Mouse (Mus musculus) limb, embryonic 14.5 days (tissue): ENCODE results near the gene 1700067P10Rik. TPM values are rescaled to one million over a fixed set of nuclear protein-coding genes. Genes with fewer than 3 reads are reported as not detected.

Experiments used
- ATAC-seq: fragments of 200-750 bp; cut with Nextera tagmentation; 2 replicates; pipeline ENCODE4 v1.8.0; 2017; ENCODE audit warnings: low read depth, moderate number of reproducible peaks, moderate TSS enrichment; ENCODE audit not compliant: low FRiP score
- DNase-seq: peaks from one replicate; pipeline ENCODE4 v3.0.0-alpha.2; 2015; ENCODE audit warnings: low spot score
- H3K27ac ChIP-seq: fragments of 300-500 bp; sonication (generic); replicated peaks from 2 replicates; pipeline ENCODE4 v1.5.1; 2014; ENCODE audit warnings: low read depth, mild to moderate bottlenecking, low read length, moderate library complexity, mixed read lengths
- H3K27me3 ChIP-seq: fragments of 300-500 bp; sonication (generic); 2 replicates; pipeline ENCODE4 v1.6.1; 2014; ENCODE audit warnings: low read length, mixed read lengths; ENCODE audit not compliant: control insufficient read depth, insufficient read depth
- H3K36me3 ChIP-seq: fragments of 300-500 bp; sonication (generic); 2 replicates; pipeline ENCODE4 v1.6.1; 2014; ENCODE audit warnings: mild to moderate bottlenecking, low read length, moderate library complexity, mixed read lengths; ENCODE audit not compliant: control insufficient read depth, insufficient read depth
- H3K4me1 ChIP-seq: fragments of 300-500 bp; sonication (generic); 2 replicates; pipeline ENCODE4 v1.6.1; 2014; ENCODE audit warnings: antibody characterized with exemption, low read length, mixed read lengths; ENCODE audit not compliant: control insufficient read depth, insufficient read depth
- H3K4me2 ChIP-seq: fragments of 300-500 bp; sonication (generic); replicated peaks from 2 replicates; pipeline ENCODE4 v1.6.1; 2014; ENCODE audit warnings: low read depth, mild to moderate bottlenecking, low read length, moderate library complexity; ENCODE audit not compliant: severe bottlenecking
- H3K4me3 ChIP-seq: fragments of 300-500 bp; sonication (generic); replicated peaks from 2 replicates; pipeline ENCODE4 v1.5.1; 2014; ENCODE audit warnings: low read length
- H3K9ac ChIP-seq: fragments of 300-500 bp; sonication (generic); 2 replicates; pipeline ENCODE4 v1.6.1; 2014; ENCODE audit warnings: mild to moderate bottlenecking, low read depth, low read length, moderate library complexity; ENCODE audit not compliant: severe bottlenecking
- H3K9me3 ChIP-seq: fragments of 300-500 bp; sonication (generic); 2 replicates; pipeline ENCODE4 v1.6.1; 2016; ENCODE audit warnings: low read length; ENCODE audit not compliant: control insufficient read depth
- POLR2A ChIP-seq: fragments of 200-500 bp; IDR thresholded peaks from 2 replicates; pipeline ENCODE4 v1.8.0; 2012; ENCODE audit warnings: inconsistent platforms, mild to moderate bottlenecking, moderate library complexity, borderline replicate concordance; ENCODE audit not compliant: insufficient read depth, insufficient read length; ENCODE audit errors: extremely low read depth
- WGBS: fragments of 180-500 bp; shearing (Covaris S2); extraction: QIAGEN DNeasy Blood & Tissue Kit; methylation state at CpG from one replicate; pipeline ENCODE4 v1.1.7; 2014; 5-methylcytosine and 5-hydroxymethylcytosine counted together
- polyA plus RNA-seq, 2 experiments: library from polyadenylated mRNA; depleted of rRNA in 1 of 2; stranded (reverse) in 1 of 2; unstranded in 1 of 2; fragments of >200 nt; fragmentation: Nextera tagmentation in 1 of 2; extraction: Ambion mirVana in 1 of 2; gene quantifications; 2 replicates each; pipeline versions ENCODE4 v1.2.1 to v1.2.3; 2012 to 2014

Gene 1700067P10Rik
- polyA plus RNA-seq, 2 experiments: 0.08 TPM; not detected in 1

- 17% methylated on average over 10 of the region's 10 CpGs for WGBS
- peak; percentile 76 for DNase-seq
- peak; percentile 75 for ATAC-seq
These were observed 24.8 kb upstream of the 1700067P10Rik start for GRCm38 (mm10) chr17:48064196-48064843.

GRCm38 (mm10) chr17:48065081-48065501 is 24.0 kb upstream of the 1700067P10Rik start:
- Histone ChIP-seq H3K4me1 (peaks cover 36% of the 10 kb centered on the region), H3K9me3 (no peaks in the 10 kb centered on the region)

More at GRCm38 (mm10) chr17:48064196-48064843, 24.8 kb upstream of the 1700067P10Rik start:
- no peaks in the 10 kb centered on the region for H3K36me3 ChIP-seq
- no peak for TF ChIP-seq POLR2A
- 0 out of 2 replicates have a peak overlapping the region, but pooled peaks have one; percentile 6 for H3K9ac ChIP-seq
- peaks cover 36% of the 10 kb centered on the region for H3K4me1 ChIP-seq
- no peak overlapping the region for H3K4me3 ChIP-seq
- peak overlapping the region; percentile 28 for H3K4me2 ChIP-seq
- H3K27me3 ChIP-seq: no peaks in the 10 kb centered on the region
- H3K27ac ChIP-seq: peak overlapping the region; percentile 86
- H3K9me3 ChIP-seq: no peaks in the 10 kb centered on the region

GRCm38 (mm10) chr17:48067083-48067614 is 22.0 kb upstream of the 1700067P10Rik start:
- H3K4me1 ChIP-seq: peaks cover 36% of the 10 kb centered on the region
- no peak overlapping the region for H3K4me3 ChIP-seq
- no peak for ATAC-seq
- 65% methylated on average over 10 of the region's 10 CpGs for WGBS
- H3K36me3 ChIP-seq: no peaks in the 10 kb centered on the region
- no peaks in the 10 kb centered on the region for H3K27me3 ChIP-seq
- TF ChIP-seq POLR2A: no peak
- no peak overlapping the region for H3K9ac ChIP-seq
- H3K9me3 ChIP-seq: no peaks in the 10 kb centered on the region
- no peak overlapping the region for H3K4me2 ChIP-seq
- no peak overlapping the region for H3K27ac ChIP-seq
- no peak for DNase-seq

More at GRCm38 (mm10) chr17:48065081-48065501, 24.0 kb upstream of the 1700067P10Rik start:
- WGBS: 11% methylated on average over 5 of the region's 5 CpGs
- DNase-seq (peak; percentile 47), ATAC-seq (peak; percentile 73)
- Histone ChIP-seq H3K4me3 (no peak overlapping the region), H3K9ac (no peak overlapping the region), H3K27me3 (no peaks in the 10 kb centered on the region), H3K4me2 (peak overlapping the region; percentile 28), H3K27ac (peak overlapping the region; percentile 86), H3K36me3 (no peaks in the 10 kb centered on the region)
- TF ChIP-seq POLR2A: no peak

- Histone ChIP-seq H3K4me3 (no peak overlapping the region), H3K9ac (no peak overlapping the region), H3K4me2 (no peak overlapping the region), H3K36me3 (no peaks in the 10 kb centered on the region), H3K27ac (no peak overlapping the region), H3K27me3 (no peaks in the 10 kb centered on the region), H3K9me3 (no peaks in the 10 kb centered on the region), H3K4me1 (peaks cover 36% of the 10 kb centered on the region)
- DNase-seq: no peak
- ATAC-seq: no peak
- WGBS: 25% methylated on average over 5 of the region's 5 CpGs
- no peak for TF ChIP-seq POLR2A
These were observed 21.4 kb upstream of the 1700067P10Rik start for GRCm38 (mm10) chr17:48067729-48068128.

- Histone ChIP-seq H3K4me3 (no peak overlapping the region), H3K9me3 (no peaks in the 10 kb centered on the region), H3K4me1 (no peaks in the 10 kb centered on the region), H3K9ac (no peak overlapping the region), H3K27me3 (no peaks in the 10 kb centered on the region), H3K27ac (no peak overlapping the region), H3K36me3 (no peaks in the 10 kb centered on the region), H3K4me2 (no peak overlapping the region)
- ATAC-seq (no peak), DNase-seq (no peak)
- 52% methylated on average over 3 of the region's 3 CpGs for WGBS
- no peak for TF ChIP-seq POLR2A
These were observed 8.5 kb upstream of the 1700067P10Rik start for GRCm38 (mm10) chr17:48080626-48081025.
